Mouse (Mus musculus): ENCODE results near the gene Ptchd4. TPM values are rescaled to one million over a fixed set of nuclear protein-coding genes. Genes with fewer than 3 reads are reported as not detected.

Ptchd4 gene
- polyA plus RNA-seq, 1 experiment: not detected

DNA sequence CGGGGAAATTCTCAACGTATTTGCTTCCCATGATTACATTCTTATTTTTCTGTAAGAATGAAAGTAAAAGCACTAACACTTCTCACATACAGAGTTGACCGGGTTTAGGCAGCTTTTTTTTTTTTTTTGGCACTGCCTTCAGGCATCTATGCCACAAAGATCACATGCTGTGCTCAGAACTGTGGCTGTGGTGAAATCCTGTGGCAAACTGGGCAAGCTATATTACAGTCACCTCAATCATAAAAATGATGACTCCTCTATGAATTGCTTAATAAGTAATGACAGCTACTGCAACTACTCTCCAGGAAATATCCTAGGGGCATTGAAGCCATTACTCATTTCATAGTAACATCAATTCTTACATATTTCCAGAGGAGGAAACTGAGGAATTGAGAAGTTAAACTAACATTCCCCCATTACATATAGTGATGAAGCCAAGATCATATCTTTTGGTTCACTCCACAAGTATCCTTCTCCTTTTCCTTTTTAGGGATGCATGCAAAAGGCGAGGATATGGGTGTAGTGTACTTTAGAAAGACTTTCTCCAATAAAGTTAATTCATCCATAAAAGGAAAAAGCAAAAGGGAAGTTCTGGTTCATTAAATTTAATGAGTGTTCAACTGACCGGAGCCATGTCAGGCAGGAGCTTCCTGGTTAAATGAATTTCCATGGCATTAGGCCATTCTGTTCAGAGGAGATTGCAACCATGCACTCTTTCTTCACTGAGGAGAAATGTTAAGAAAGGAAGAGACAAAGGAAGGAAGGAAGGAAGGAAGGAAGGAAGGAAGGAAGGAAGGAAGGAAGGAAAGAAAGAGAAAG lies 164.6 kb downstream of the Ptchd4 start:
- TF ChIP-seq POLR2A (IDR thresholded peaks at IDR 0.05; ENCODE audit: low read depth, low read length): no peak
- TF ChIP-seq CTCF (IDR thresholded peaks at IDR 0.05; ENCODE audit: extremely low read depth, insufficient read depth, insufficient read length, insufficient replicate concordance): no peak

DNA sequence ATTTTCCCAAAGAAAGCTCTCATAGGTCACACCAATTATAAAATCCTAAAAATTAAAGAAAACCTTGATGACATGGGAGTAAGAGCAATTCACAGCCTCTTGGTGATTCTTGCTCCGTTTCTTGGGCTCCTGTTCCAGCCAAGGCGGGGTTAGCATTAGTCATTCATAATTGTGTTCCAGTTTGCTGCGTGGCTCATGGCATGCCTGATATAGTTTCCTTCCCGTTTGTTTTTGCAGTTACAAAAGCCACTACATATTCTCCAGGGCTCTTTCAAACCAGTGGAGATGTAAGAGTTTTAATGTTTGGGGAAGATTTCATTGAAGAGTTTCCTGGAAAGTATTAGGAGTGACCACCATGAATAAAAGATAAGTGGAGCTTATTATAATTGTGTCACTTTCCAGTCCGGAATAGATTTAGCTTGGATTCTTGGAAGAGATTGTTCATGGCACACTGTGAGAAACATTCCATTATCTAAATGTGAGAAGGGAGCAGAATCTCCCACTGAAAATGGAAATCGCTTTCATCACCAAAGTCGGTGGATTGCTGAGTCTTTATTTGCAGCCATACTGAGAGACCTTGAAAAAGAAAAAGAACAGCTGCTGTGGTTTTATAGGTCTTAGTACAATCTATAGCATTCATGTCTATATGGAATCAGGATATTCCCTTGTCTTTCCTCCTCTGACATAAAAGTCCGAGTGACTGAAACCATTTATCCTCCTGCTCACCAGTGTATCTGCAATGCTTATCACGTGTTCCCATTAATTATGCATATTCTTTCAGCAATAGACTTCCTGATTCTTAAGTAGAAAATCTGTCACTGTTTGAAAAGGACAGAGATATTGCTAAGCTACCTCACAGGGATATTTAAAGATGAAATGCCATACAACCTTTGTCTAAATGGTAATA lies 193.9 kb downstream of the Ptchd4 start:
- Histone ChIP-seq H3K27me3 (ENCODE audit: control insufficient read depth, insufficient read depth, low read length) (no peaks in the 10 kb centered on the region), H3K4me3 (ENCODE audit: extremely low read depth, insufficient read depth, insufficient read length) (no peak overlapping the region), H3K4me1 (ENCODE audit: control insufficient read depth, insufficient read depth, insufficient read length) (no peaks in the 10 kb centered on the region), H3K36me3 (ENCODE audit: control insufficient read depth, insufficient read depth, low read length) (no peaks in the 10 kb centered on the region), H3K27ac (ENCODE audit: insufficient read depth, low read length) (no peak overlapping the region)
- WGBS: 70% methylated on average over 9 of the region's 9 CpGs
- TF ChIP-seq POLR2A (IDR thresholded peaks at IDR 0.05; ENCODE audit: low read depth, low read length) (no peak), CTCF (IDR thresholded peaks at IDR 0.05; ENCODE audit: extremely low read depth, insufficient read depth, insufficient read length, insufficient replicate concordance) (no peak)
- DNase-seq (ENCODE audit: low read depth in 1 of 2, low spot score in 2 of 2): no peak

More for the DNA sequence above, 164.6 kb downstream of the Ptchd4 start:
- H3K27me3 ChIP-seq (ENCODE audit: control insufficient read depth, insufficient read depth, low read length): no peaks in the 10 kb centered on the region
- H3K4me3 ChIP-seq (ENCODE audit: extremely low read depth, insufficient read depth, insufficient read length): no peak overlapping the region
- H3K36me3 ChIP-seq (ENCODE audit: control insufficient read depth, insufficient read depth, low read length): no peaks in the 10 kb centered on the region
- no peak overlapping the region for H3K27ac ChIP-seq (ENCODE audit: insufficient read depth, low read length)
- 80% methylated on average over 5 of the region's 5 CpGs for WGBS
- DNase-seq (ENCODE audit: low read depth in 1 of 2, low spot score in 2 of 2): no peak
- H3K4me1 ChIP-seq (ENCODE audit: control insufficient read depth, insufficient read depth, insufficient read length): no peaks in the 10 kb centered on the region

GRCm38 (mm10) chr17:42530147-42530546 lies 214.4 kb downstream of the Ptchd4 start:
- no peaks in the 10 kb centered on the region for H3K36me3 ChIP-seq (ENCODE audit: control insufficient read depth, insufficient read depth, low read length)
- H3K4me1 ChIP-seq (ENCODE audit: control insufficient read depth, insufficient read depth, insufficient read length): no peaks in the 10 kb centered on the region
- H3K4me3 ChIP-seq (ENCODE audit: extremely low read depth, insufficient read depth, insufficient read length): no peak overlapping the region
- H3K27me3 ChIP-seq (ENCODE audit: control insufficient read depth, insufficient read depth, low read length): no peaks in the 10 kb centered on the region
- no peak overlapping the region for H3K27ac ChIP-seq (ENCODE audit: insufficient read depth, low read length)
- 73% methylated on average over 5 of the region's 5 CpGs for WGBS
- TF ChIP-seq POLR2A (IDR thresholded peaks at IDR 0.05; ENCODE audit: low read depth, low read length) (no peak), CTCF (IDR thresholded peaks at IDR 0.05; ENCODE audit: extremely low read depth, insufficient read depth, insufficient read length, insufficient replicate concordance) (no peak)
- no peak for DNase-seq (ENCODE audit: low read depth in 1 of 2, low spot score in 2 of 2)

DNA sequence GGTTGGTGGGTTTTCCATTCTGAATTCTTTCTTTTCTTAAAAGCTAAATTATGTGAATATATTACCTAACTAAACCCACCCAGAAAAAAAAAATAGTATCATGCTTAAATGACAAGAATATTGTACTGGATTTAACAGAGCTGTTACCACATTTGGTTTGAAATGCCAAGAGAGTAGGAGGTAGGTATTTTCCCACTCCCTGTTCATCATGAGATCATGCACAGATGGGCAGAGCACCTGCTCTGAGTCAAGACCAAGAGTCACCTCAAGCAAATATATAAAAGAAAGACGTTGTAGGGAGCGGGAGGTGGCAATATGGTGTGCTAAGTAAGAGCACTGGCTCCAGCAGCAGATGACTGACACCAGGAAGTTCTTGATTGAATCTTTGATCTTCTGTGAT lies 233.8 kb downstream of the Ptchd4 start:
- no peak overlapping the region for H3K27ac ChIP-seq (ENCODE audit: insufficient read depth, low read length)
- no peaks in the 10 kb centered on the region for H3K27me3 ChIP-seq (ENCODE audit: control insufficient read depth, insufficient read depth, low read length)
- 87% methylated on average over 2 of the region's 2 CpGs for WGBS
- no peak for DNase-seq (ENCODE audit: low read depth in 1 of 2, low spot score in 2 of 2)
- no peak for TF ChIP-seq POLR2A (IDR thresholded peaks at IDR 0.05; ENCODE audit: low read depth, low read length)
- H3K4me3 ChIP-seq (ENCODE audit: extremely low read depth, insufficient read depth, insufficient read length): no peak overlapping the region
- H3K4me1 ChIP-seq (ENCODE audit: control insufficient read depth, insufficient read depth, insufficient read length): no peaks in the 10 kb centered on the region
- H3K36me3 ChIP-seq (ENCODE audit: control insufficient read depth, insufficient read depth, low read length): no peaks in the 10 kb centered on the region

All from spleen, adult 2 months (tissue).